Mouse (Mus musculus) hindbrain, embryonic 14.5 days (tissue): ENCODE data around the gene Rnaseh2c. TPM values are rescaled to one million over a fixed set of nuclear protein-coding genes. Genes with fewer than 3 reads are reported as not detected.

Source experiments
- ATAC-seq: fragments of 200-750 bp; cut with Nextera tagmentation; 2 replicates; pipeline ENCODE4 v1.8.0; 2017; ENCODE audit warnings: moderate number of reproducible peaks, mild to moderate bottlenecking, moderate TSS enrichment, moderate library complexity; ENCODE audit not compliant: low FRiP score
- DNase-seq: peaks from one replicate; pipeline ENCODE4 v3.0.0-alpha.2; 2015; ENCODE audit warnings: low spot score
- H3K27ac ChIP-seq: fragments of 300-500 bp; sonication (generic); 2 replicates; pipeline ENCODE4 v1.5.1; 2014; ENCODE audit warnings: mild to moderate bottlenecking, moderate library complexity
- H3K27me3 ChIP-seq: fragments of 300-500 bp; sonication (generic); 2 replicates; pipeline ENCODE4 v1.6.1; 2014; ENCODE audit warnings: mild to moderate bottlenecking, low read length, mixed read lengths; ENCODE audit not compliant: control insufficient read depth, insufficient read depth
- H3K36me3 ChIP-seq: fragments of 300-500 bp; sonication (generic); replicated peaks from 2 replicates; pipeline ENCODE4 v1.6.1; 2014; ENCODE audit not compliant: control insufficient read depth, insufficient read depth
- H3K4me1 ChIP-seq: fragments of 300-500 bp; sonication (generic); replicated peaks from 2 replicates; pipeline ENCODE4 v1.6.1; 2014; ENCODE audit warnings: antibody characterized with exemption, low read length, mixed read lengths; ENCODE audit not compliant: control insufficient read depth, insufficient read depth
- H3K4me2 ChIP-seq: fragments of 300-500 bp; sonication (generic); replicated peaks from 2 replicates; pipeline ENCODE4 v1.6.1; 2014; ENCODE audit warnings: mild to moderate bottlenecking, moderate library complexity
- H3K4me3 ChIP-seq: fragments of 300-500 bp; sonication (generic); replicated peaks from 2 replicates; pipeline ENCODE4 v1.5.1; 2014; ENCODE audit warnings: mild to moderate bottlenecking, low read length
- H3K9ac ChIP-seq: fragments of 300-500 bp; sonication (generic); 2 replicates; pipeline ENCODE4 v1.6.1; 2014
- H3K9me3 ChIP-seq: fragments of 300-500 bp; sonication (generic); 2 replicates; pipeline ENCODE4 v1.6.1; 2016; ENCODE audit warnings: low read length; ENCODE audit not compliant: control insufficient read depth
- WGBS: fragments of 180-500 bp; shearing (Covaris S2); extraction: QIAGEN DNeasy Blood & Tissue Kit; methylation state at CpG from one replicate; pipeline ENCODE4 v1.1.7; 2014; 5-methylcytosine and 5-hydroxymethylcytosine counted together
- polyA plus RNA-seq: library from polyadenylated mRNA; unstranded; fragments of >200 nt; fragmentation: Nextera tagmentation; extraction: Ambion mirVana; gene quantifications from 2 replicates; pipeline ENCODE4 v1.2.1, GENCODE M21; 2014

The Rnaseh2c gene
- polyA plus RNA-seq, 1 experiment from 2014 or later: 55.1 TPM

GRCm38 (mm10) chr19:5599224-5599623 is 2.4 kb upstream of the Rnaseh2c start:
- Histone ChIP-seq H3K36me3 (peaks cover 18% of the 10 kb centered on the region), H3K27me3 (no peaks in the 10 kb centered on the region), H3K9ac (no peak overlapping the region), H3K4me3 (no peak overlapping the region), H3K9me3 (no peaks in the 10 kb centered on the region), H3K4me2 (no peak overlapping the region), H3K27ac (no peak overlapping the region), H3K4me1 (peaks cover 14% of the 10 kb centered on the region)
- WGBS: 81% methylated on average over 4 of the region's 4 CpGs
- DNase-seq: no peak
- ATAC-seq: no peak

DNA sequence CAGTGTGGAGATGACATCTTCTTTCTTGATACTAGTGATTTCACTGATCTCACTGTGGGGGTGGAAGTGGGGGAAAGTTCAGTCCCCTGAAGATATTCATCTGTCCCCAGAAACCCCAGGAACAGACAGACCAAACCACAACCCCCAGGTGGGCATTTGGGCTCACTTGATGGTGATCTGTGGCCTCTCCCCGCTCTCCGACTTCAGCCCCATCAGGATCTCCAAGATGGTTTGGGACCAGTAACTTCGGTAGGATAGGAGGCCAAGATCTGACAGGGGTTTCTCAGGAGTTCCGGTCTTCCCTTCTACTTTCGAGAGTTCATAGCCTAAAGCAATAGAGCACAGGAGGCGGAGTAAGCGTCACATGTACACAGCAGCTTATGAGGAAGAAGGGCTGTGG is 2.0 kb downstream of the Rnaseh2c start:
- no peak for ATAC-seq

DNA sequence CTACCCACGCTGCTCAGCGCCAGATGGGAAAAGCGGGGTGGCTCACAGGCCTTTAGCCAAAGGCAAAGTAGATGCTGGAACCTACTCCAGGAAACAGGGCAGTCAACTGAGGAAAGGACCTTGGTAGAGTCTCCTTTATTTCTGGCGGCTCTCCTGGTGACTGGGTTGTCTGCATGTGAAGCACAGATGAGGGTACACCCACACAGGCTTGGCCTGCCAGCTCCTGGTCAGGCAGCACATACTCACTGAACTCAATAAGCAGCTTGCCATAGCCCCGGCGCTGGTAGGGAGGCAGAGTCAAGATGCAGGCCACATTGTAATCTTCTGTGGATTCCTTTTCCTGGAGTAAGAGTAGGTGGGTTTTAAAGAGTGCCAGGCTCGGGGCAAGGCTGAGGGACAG is 3.5 kb downstream of the Rnaseh2c start:
- H3K4me2 ChIP-seq: no peak overlapping the region
- DNase-seq (no peak), ATAC-seq (no peak)
- 96% methylated on average over 7 of the region's 7 CpGs for WGBS
- H3K27me3 ChIP-seq: no peaks in the 10 kb centered on the region
- H3K4me3 ChIP-seq: no peak overlapping the region
- no peaks in the 10 kb centered on the region for H3K9me3 ChIP-seq
- H3K36me3 ChIP-seq: peaks cover 62% of the 10 kb centered on the region
- no peak overlapping the region for H3K27ac ChIP-seq
- peaks cover 27% of the 10 kb centered on the region for H3K4me1 ChIP-seq
- no peak overlapping the region for H3K9ac ChIP-seq

More for the DNA sequence above, 2.0 kb downstream of the Rnaseh2c start:
- Histone ChIP-seq H3K4me3 (no peak overlapping the region), H3K4me2 (no peak overlapping the region), H3K9ac (no peak overlapping the region), H3K27me3 (no peaks in the 10 kb centered on the region), H3K36me3 (peaks cover 62% of the 10 kb centered on the region), H3K27ac (no peak overlapping the region), H3K9me3 (no peaks in the 10 kb centered on the region), H3K4me1 (peaks cover 21% of the 10 kb centered on the region)
- 91% methylated on average over 7 of the region's 7 CpGs for WGBS
- no peak for DNase-seq

DNA sequence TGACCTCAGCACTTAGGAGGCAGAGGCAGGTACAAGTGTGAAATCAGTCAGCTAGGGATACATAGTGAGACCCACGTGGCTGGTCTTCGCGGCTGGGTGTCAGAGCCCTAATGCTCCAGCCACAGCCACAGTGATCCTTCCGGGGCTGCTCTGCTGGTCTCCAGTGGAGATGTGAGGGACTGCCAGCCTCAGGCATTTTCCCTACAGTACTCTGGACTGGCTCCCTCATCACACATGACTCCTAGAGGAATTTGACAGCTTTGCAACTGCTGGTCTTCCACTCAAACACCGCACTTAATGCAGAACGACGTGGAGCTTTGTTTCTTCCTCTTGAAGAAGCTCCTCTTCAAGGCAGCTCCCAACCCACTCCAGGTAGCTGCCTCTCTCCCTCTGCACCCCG is 4.5 kb downstream of the Rnaseh2c start:
- Histone ChIP-seq H3K27ac (no peak overlapping the region), H3K4me1 (peaks cover 36% of the 10 kb centered on the region), H3K9me3 (no peaks in the 10 kb centered on the region), H3K4me2 (no peak overlapping the region), H3K4me3 (no peak overlapping the region), H3K27me3 (no peaks in the 10 kb centered on the region), H3K36me3 (peaks cover 62% of the 10 kb centered on the region), H3K9ac (no peak overlapping the region)
- no peak for ATAC-seq
- 90% methylated on average over 8 of the region's 8 CpGs for WGBS
- DNase-seq: no peak

GRCm38 (mm10) chr19:5607705-5608410 is 6.2 kb downstream of the Rnaseh2c start:
- ATAC-seq: no peak
- Histone ChIP-seq H3K36me3 (peaks cover 57% of the 10 kb centered on the region), H3K4me1 (peaks cover 28% of the 10 kb centered on the region), H3K9me3 (no peaks in the 10 kb centered on the region), H3K4me3 (no peak overlapping the region), H3K9ac (no peak overlapping the region), H3K27me3 (no peaks in the 10 kb centered on the region), H3K4me2 (no peak overlapping the region), H3K27ac (no peak overlapping the region)
- 95% methylated on average over 26 of the region's 26 CpGs for WGBS
- DNase-seq: no peak

DNA sequence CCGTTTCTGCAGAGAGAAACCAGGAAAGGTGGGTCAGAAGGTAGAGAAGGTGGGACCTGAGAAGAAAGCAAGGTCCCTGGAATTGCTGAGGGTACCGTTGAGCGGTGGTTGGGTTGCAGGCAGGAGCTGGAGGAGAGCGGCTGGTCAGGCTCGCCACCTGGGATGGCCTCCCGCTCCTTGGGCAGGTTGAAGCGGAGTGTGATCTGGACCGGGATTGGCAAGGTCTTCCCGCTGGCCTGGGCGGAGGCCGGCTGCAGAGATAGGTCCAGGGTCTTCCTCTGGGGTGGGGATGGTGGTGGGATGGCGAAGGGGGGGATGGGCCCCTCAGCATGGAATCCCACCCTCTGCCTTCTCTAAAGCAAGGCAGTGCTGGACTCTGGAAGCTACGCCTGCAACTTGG is 7.0 kb downstream of the Rnaseh2c start:
- peaks cover 49% of the 10 kb centered on the region for H3K36me3 ChIP-seq

DNA sequence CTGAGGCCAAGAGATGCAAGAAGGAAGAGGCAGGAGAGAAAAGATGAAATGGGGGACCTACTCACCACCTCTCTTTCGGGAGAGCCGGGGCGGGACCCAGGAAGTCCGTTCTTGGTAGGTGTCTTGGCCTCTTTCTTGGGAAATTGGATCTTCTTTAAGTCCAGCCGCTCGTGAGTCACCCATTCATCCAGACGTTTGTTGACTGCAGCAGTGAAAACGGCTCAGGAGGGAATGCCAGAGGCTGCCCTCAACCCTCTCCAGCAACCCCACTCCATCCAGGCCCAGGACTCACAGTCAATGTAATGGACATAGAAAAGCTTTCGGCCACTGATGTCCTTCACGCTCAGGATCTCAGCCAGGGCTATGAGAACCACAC is 7.5 kb downstream of the Rnaseh2c start:
- WGBS: 60% methylated on average over 10 of the region's 10 CpGs
- Histone ChIP-seq H3K4me1 (peaks cover 22% of the 10 kb centered on the region), H3K4me2 (peak overlapping the region; percentile 72), H3K9me3 (no peaks in the 10 kb centered on the region), H3K4me3 (peak overlapping the region; percentile 48), H3K27ac (peak overlapping the region; percentile 95), H3K9ac (peak overlapping the region; percentile 65), H3K27me3 (no peaks in the 10 kb centered on the region), H3K36me3 (peaks cover 44% of the 10 kb centered on the region)
- ATAC-seq (no peak), DNase-seq (no peak)

More for the DNA sequence above, 7.0 kb downstream of the Rnaseh2c start:
- Histone ChIP-seq H3K4me1 (peaks cover 22% of the 10 kb centered on the region), H3K4me3 (peak overlapping the region; percentile 48), H3K9me3 (no peaks in the 10 kb centered on the region), H3K27ac (no peak overlapping the region), H3K27me3 (no peaks in the 10 kb centered on the region), H3K4me2 (peak overlapping the region; percentile 72), H3K9ac (peak overlapping the region; percentile 65)
- 96% methylated on average over 13 of the region's 13 CpGs for WGBS
- no peak for DNase-seq
- no peak for ATAC-seq

DNA sequence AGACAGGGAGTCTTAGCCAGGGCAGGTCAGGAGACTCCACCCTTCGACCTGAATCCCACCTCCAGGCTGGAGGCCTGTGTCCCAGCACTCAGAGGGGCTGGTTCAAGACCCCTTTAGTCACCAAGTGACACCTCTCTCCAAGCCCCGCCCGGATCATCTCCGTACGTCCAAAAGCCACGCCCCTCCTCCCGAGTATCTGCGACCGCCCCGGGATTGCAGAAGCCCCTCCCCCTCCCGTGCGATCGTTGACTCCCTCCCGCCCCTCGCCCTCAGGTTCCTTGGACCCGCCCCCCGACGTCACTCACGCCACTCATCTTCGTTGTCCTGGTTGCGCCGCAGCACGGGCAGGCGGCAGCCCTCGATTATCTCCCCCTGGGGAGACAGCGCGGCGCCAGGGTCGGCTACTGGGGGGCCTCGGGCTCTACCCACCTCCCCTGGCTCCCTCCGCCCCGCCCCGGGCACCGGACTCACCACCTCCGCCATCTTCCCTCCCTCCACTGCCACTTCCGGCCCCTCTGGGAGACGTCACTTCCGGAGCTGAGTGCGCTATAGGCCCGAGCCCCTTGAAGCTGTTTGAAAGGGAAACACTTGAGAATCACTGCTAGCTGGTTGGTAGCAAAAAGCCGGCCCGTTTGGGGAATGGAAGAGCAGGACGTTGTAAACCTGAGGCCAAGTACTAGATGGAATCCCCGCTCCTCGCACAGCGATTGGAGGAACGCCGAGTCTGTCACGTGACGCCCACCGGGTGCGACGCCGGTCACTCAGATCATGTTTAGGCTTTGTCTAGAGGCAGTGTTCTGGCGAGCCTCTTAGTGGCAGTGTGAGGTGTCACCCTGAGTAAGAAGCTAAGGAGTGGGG is 8.1 kb downstream of the Rnaseh2c start, which contains the start of gene Kat5:
TSS of gene Kat5 (minus strand) at position 691 of the 858 bp plus-strand sequence.
- Histone ChIP-seq H3K4me3 (peak within 1 kb of the TSS; percentile 48), H3K27me3 (no peaks in the 10 kb centered on the region), H3K4me1 (peaks cover 22% of the 10 kb centered on the region), H3K4me2 (peak within 1 kb of the TSS; percentile 72), H3K9ac (peak within 1 kb of the TSS; percentile 65), H3K36me3 (peaks cover 38% of the 10 kb centered on the region), H3K27ac (peak within 1 kb of the TSS; percentile 95), H3K9me3 (no peaks in the 10 kb centered on the region)
- DNase-seq (peak; percentile 94), ATAC-seq (peak; percentile 93)
- WGBS: under 1% methylated on average over 55 of the region's 55 CpGs

DNA sequence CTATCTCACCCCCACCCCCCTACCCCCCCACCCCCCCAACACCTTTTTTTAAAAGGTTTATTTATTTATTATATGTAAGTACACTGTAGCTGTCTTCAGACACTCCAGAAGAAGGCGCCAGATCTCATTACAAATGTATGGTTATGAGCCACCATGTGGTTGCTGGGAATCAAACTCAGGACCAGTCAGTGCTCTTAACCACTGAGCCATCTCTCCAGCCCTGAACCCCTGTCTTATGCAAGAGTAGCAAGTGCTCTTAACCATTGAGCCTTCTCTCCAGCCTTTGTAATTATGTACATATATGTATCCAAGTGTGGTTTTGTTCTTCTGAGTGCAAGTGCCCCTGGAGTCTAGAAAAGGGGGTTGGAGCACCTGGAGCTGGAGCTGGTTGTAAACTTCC is 10.3 kb downstream of the Rnaseh2c start:
- no peak overlapping the region for H3K4me2 ChIP-seq
- no peak for ATAC-seq

More for the DNA sequence above, 10.3 kb downstream of the Rnaseh2c start:
- 88% methylated on average over 1 of the region's 1 CpGs for WGBS
- Histone ChIP-seq H3K27ac (no peak overlapping the region), H3K4me1 (peaks cover 22% of the 10 kb centered on the region), H3K27me3 (0 out of 2 replicates have a peak, but pooled peaks cover 4% of the 10 kb centered on the region), H3K9me3 (no peaks in the 10 kb centered on the region), H3K9ac (no peak overlapping the region), H3K36me3 (peaks cover 16% of the 10 kb centered on the region), H3K4me3 (no peak overlapping the region)
- no peak for DNase-seq
